Mouse (Mus musculus) erythroblast, embryonic 14.5 days (primary cell): ENCODE data around the gene Dlg5.

ENCODE experiments used
- GATA1 ChIP-seq: IDR thresholded peaks from 2 replicates; pipeline ENCODE4 v1.6.1; 2012; ENCODE audit warnings: low read length, inconsistent platforms, mixed read lengths
- TAL1 ChIP-seq: IDR thresholded peaks from 3 replicates; pipeline ENCODE4 v1.6.1; 2012; ENCODE audit warnings: low read length, inconsistent platforms, mixed read lengths

- TF ChIP-seq TAL1 = no peak
- TF ChIP-seq GATA1 = no peak
Observed at GRCm38 (mm10) chr14:24176609-24177008, 69.1 kb downstream of the Dlg5 start.
